Mouse (Mus musculus) adrenal gland, postnatal 4 days (tissue): ENCODE measurements around the gene Zfp382. TPM values are rescaled to one million over a fixed set of nuclear protein-coding genes. Genes with fewer than 3 reads are reported as not detected.
"Not testable (repeated sequence)": the region's sequence is repeated elsewhere in the genome, so short reads cannot be mapped to it uniquely, and the experiment has no call there.

ENCODE experiments used
- DNase-seq, 2 experiments: peaks; one replicate each; pipeline ENCODE4 v3.0.0; 2021 to 2022; ENCODE audit warnings: low spot score in 2 of 2, mixed read lengths in 2 of 2
- microRNA-seq: library from miRNA; unstranded; fragments of <30 nt; microRNA quantifications from one replicate; pipeline ENCODE4 v1.2.0, GENCODE M21; 2021
- total RNA-seq, 2 experiments: library from RNA; stranded (reverse); gene quantifications; 2 replicates each; pipeline ENCODE4 v1.2.3; 2021

Zfp382 gene
- total RNA-seq, 2 experiments from 2014 or later = 8.0 to 10.2 TPM

- DNase-seq = peak; percentile 45 to 47
Measured at GRCm38 (mm10) chr7:30143555-30144209, 21.9 kb downstream of the Zfp382 start.

- no peak for DNase-seq
Measured at GRCm38 (mm10) chr7:30147011-30147410, 25.3 kb downstream of the Zfp382 start.

GRCm38 (mm10) chr7:30154040-30154439, 32.3 kb downstream of the Zfp382 start:
- DNase-seq = no peak

- DNase-seq = no peak
Measured at GRCm38 (mm10) chr7:30155507-30155906, 33.8 kb downstream of the Zfp382 start.

GRCm38 (mm10) chr7:30163113-30163512, 41.4 kb downstream of the Zfp382 start:
- no peak for DNase-seq

- DNase-seq = no peak
Measured at GRCm38 (mm10) chr7:30164745-30165144, 43.0 kb downstream of the Zfp382 start.

GRCm38 (mm10) chr7:30168914-30169582, 47.3 kb downstream of the Zfp382 start:
- no peak for DNase-seq

GRCm38 (mm10) chr7:30169583-30170282, 48.0 kb downstream of the Zfp382 start, which contains the start of gene Zfp146:
Zfp146 (minus strand) TSS chr7:30169750.
- peak; percentile 49 to 81 for DNase-seq

- no peak for DNase-seq
Measured at GRCm38 (mm10) chr7:30170283-30170951, 48.7 kb downstream of the Zfp382 start.

GRCm38 (mm10) chr7:30176474-30176873, 54.7 kb downstream of the Zfp382 start:
- no peak for DNase-seq

- DNase-seq = no peak
Measured at GRCm38 (mm10) chr7:30178256-30178655, 56.5 kb downstream of the Zfp382 start.

- peak in 1 of 2 experiments; percentile 47 for DNase-seq
Measured at GRCm38 (mm10) chr7:30181308-30181707, 59.6 kb downstream of the Zfp382 start.

- not testable (repeated sequence) for DNase-seq
Measured at GRCm38 (mm10) chr7:30181929-30182328, 60.2 kb downstream of the Zfp382 start.

GRCm38 (mm10) chr7:30183189-30183588, 61.4 kb downstream of the Zfp382 start:
- DNase-seq = not testable (repeated sequence)

GRCm38 (mm10) chr7:30183879-30184289, 62.1 kb downstream of the Zfp382 start, which contains the start of gene Cox7a1:
Cox7a1 (plus strand) TSS chr7:30184144.
- DNase-seq = peak; percentile 64 to 85

Small RNA genes lying within 50 kb of the gene (microRNA-seq; reads per million reads assigned to microRNA genes)
- not detected for gene Gm23368

Other genes starting within 250 kb of the Zfp382 start
- gene Zfp27, start 215.4 kb upstream of the Zfp382 start, total RNA-seq = 10 to 100 TPM; 15.4 to 16.6 TPM
- 10 to 100 TPM; 11.0 to 12.1 TPM for gene Zfp383, start 213.7 kb upstream of the Zfp382 start, total RNA-seq
- 10 to 100 TPM; 13.3 to 16.0 TPM for gene Zfp74, start 167.9 kb upstream of the Zfp382 start, total RNA-seq
- gene Zfp568, start 138.0 kb upstream of the Zfp382 start, total RNA-seq = 10 to 100 TPM; 22.8 to 26.2 TPM
- 1 to 10 TPM; 3.5 to 4.1 TPM for gene Zfp14, start 70.6 kb upstream of the Zfp382 start, total RNA-seq
- gene Zfp82, start 49.0 kb upstream of the Zfp382 start, total RNA-seq = 1 to 10 TPM; 1.4 to 2.3 TPM
- not detected for gene Gm26920, start 31.5 kb upstream of the Zfp382 start, total RNA-seq
- gene Zfp566, start 31.4 kb upstream of the Zfp382 start, total RNA-seq = 1 to 10 TPM; 6.1 to 7.0 TPM
- gene Zfp260, start 27.2 kb upstream of the Zfp382 start, total RNA-seq = 10 to 100 TPM; 50.7 to 52.1 TPM
- gene Zfp146, start 47.8 kb downstream of the Zfp382 start, total RNA-seq = 10 to 100 TPM; 77.4 to 83.3 TPM
- gene Cox7a1, start 62.2 kb downstream of the Zfp382 start, total RNA-seq = 100 to 1,000 TPM; 176 to 250 TPM
- 100 to 1,000 TPM; 418 to 431 TPM for gene Capns1, start 76.9 kb downstream of the Zfp382 start, total RNA-seq
- gene Polr2i, start 110.0 kb downstream of the Zfp382 start, total RNA-seq = 10 to 100 TPM; 82.1 to 84.3 TPM
- gene Tbcb, start 110.3 kb downstream of the Zfp382 start, total RNA-seq = 10 to 100 TPM; 84.3 to 85.1 TPM
- not detected for gene Ovol3, start 113.8 kb downstream of the Zfp382 start, total RNA-seq
- gene Thap8, start 158.2 kb downstream of the Zfp382 start, total RNA-seq = under 1 TPM; 0.54 to 0.70 TPM
- 10 to 100 TPM; 12.1 to 13.5 TPM for gene Wdr62, start 158.5 kb downstream of the Zfp382 start, total RNA-seq
- gene Clip3, start 169.8 kb downstream of the Zfp382 start, total RNA-seq = 10 to 100 TPM; 50.8 to 59.8 TPM
- 10 to 100 TPM; 58.1 to 59.4 TPM for gene Alkbh6, start 186.8 kb downstream of the Zfp382 start, total RNA-seq
- gene Syne4, start 192.9 kb downstream of the Zfp382 start, total RNA-seq = 10 to 100 TPM; 40.1 to 60.6 TPM
- 1 to 10 TPM; 1.4 to 1.7 TPM for gene E130208F15Rik, start 199.8 kb downstream of the Zfp382 start, total RNA-seq
- gene Sdhaf1, start 202.0 kb downstream of the Zfp382 start, total RNA-seq = 10 to 100 TPM; 12.4 to 15.0 TPM
- 10 to 100 TPM; 18.7 to 19.5 TPM for gene Lrfn3, start 240.8 kb downstream of the Zfp382 start, total RNA-seq